Mouse (Mus musculus): ENCODE data around the gene Serpinb7.

Gene Serpinb7

GRCm38 (mm10) chr1:107496789-107497188 lies 97.3 kb downstream of the Serpinb7 start:
- DNase-seq, result no peak

- no peak for DNase-seq
Measured at GRCm38 (mm10) chr1:107502025-107502424, 102.6 kb downstream of the Serpinb7 start.
